Mouse (Mus musculus) cerebellum, postnatal 14 days (tissue): ENCODE measurements at regions not wholly inside any gene's neighbourhood (a gene's known extent, or its start where the extent isn't known, plus 50 kb on each side); places are given as distances from the start of the nearest gene placed in this dataset.
A peak's percentile ranks its signal among the peaks of the same experiment; 100 is the strongest.

Source experiments
- DNase-seq, 2 experiments: peaks; one replicate each; pipeline ENCODE4 v3.0.0; 2021; ENCODE audit warnings: mixed read lengths in 2 of 2

DNA sequence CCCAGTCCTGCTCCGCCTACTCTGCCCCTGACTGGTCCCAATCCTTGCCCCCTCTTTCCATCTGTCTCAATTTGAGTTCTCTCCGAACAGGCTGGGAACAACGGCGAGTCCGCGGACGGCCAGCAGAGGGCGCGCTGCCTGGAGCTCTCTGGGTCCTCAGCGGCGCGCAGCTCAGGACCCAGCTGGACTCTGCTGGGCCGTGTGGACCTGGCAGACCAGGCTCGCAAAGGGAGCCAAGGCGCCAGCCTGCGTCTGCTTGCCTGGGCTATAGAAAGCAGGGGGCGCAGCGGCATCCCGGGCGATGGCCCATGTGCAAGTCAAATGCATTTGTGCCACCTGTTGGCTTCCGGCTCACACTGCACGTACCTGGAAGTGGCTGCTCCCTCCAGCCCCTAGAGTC is 100.0 kb upstream of the Irx4 start:
- DNase-seq: peak; percentile 93

DNA sequence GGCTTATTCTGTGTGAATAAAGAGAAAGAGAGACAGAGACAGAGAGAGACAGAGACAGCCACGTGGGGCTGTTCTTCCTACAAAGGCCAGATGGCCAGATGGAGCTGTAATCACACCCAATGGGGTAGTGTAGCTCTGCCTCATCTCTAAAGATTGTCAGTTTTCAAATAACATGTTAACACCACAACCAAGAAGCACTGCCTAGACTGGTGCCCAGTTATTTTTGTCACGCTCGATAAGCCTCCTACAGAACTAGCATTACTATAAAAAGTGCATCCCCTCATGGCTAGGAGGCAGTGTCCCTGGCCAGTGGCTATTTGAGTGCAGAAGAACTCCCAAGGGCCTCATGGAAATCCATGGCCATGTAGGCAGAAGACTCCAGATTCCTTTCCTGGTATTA is 90.0 kb upstream of the Irx4 start:
- DNase-seq: no peak

DNA sequence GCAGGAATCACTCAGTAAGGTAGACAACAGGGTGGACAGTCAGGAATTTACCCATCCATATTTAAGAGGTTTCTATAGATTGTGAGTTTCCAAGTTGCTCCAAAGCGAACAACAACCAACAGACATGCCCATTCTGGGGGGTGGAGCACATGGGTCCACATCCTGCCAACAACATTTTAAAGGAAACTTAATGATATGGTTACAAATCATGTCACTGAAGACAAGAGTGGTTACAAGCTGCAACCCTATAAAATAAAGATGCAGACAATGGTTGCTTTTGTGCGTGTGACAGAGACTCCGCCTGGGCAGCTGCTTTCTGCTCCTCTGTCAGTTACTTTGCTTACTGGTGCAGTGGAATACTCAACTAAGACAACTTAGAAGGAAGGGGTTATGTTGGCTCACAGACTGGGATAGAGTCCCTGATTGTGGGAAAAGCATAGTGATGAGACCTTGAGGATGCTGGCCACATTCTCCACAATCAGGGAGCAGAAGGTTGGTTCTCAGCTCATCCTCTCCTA is 52.3 kb upstream of the Irx4 start:
- DNase-seq: no peak
